ENCODE assay signal across 27 mouse cellular contexts in the genomic region with DNA sequence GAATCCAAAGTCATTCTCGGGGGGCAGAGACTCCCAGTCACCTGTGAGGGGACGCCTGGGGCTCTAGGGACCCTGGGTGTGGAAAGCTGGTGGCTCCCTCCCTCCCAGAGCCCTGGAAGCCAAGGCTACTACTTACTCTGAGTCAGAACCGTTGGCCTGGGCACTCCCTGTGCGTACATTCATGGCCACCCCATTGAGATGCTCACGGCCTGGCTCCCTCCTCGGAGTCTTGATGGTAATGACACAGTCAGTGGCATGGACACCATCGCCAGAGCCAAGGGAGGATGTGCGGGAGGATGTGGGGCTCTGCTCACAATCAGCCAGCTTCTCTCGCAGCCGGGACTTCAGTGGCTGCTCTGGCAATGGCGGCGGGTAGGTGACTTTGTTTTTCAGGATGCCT. TPM values are rescaled to one million over a fixed set of nuclear protein-coding genes. Genes with fewer than 3 reads are reported as not detected.
A peak's percentile ranks its signal among the peaks of the same experiment; 100 is the strongest.
DNase-seq lines count a peak whose midpoint lies in the region; ATAC-seq and TF ChIP-seq lines count a peak whose summit lies in the region.
"Had no signal": no experiment of that assay in that cellular context is flagged by ENCODE, and none has a peak within 500 bp of the region (broad histone marks: within the 10 kb centered on the region; RNA-seq: fewer than 3 reads in every experiment).

No protein-coding gene starts in this region.

- H3K4me3 ChIP-seq in forebrain, embryonic 13.5 days = no peak overlapping the region
- H3K4me3 ChIP-seq in forebrain, embryonic 16.5 days (replicated peaks; ENCODE audit: low read length) = no peak overlapping the region
- peak overlapping the region; percentile 59 for H3K4me3 ChIP-seq in E14TG2a.4 (replicated peaks; ENCODE audit: low read length)
- H3K4me3 ChIP-seq: embryonic facial prominence, embryonic 10.5 days; embryonic facial prominence, embryonic 13.5 days; erythroblast, embryonic 14.5 days; forebrain, embryonic 12.5 days; heart, adult 2 months; heart, embryonic 10.5 days; heart, embryonic 13.5 days; intestine, embryonic 15.5 days had no signal

- ATAC-seq in forebrain, embryonic 13.5 days = no peak
- ATAC-seq in forebrain, embryonic 16.5 days = no peak
- ATAC-seq: activated CD4-positive, CD25-positive, alpha-beta regulatory T cell, adult 4 months; hindbrain, embryonic 16.5 days; intestine, embryonic 15.5 days had no signal

- H3K9me3 ChIP-seq in forebrain, embryonic 13.5 days (replicated peaks) = no peaks in the 10 kb centered on the region
- H3K9me3 ChIP-seq in forebrain, embryonic 16.5 days (ENCODE audit: control insufficient read depth, low read length) = no peaks in the 10 kb centered on the region
- H3K9me3 ChIP-seq in E14TG2a.4 (ENCODE audit: low read length) = no peaks in the 10 kb centered on the region
- H3K9me3 ChIP-seq: embryonic facial prominence, embryonic 10.5 days; embryonic facial prominence, embryonic 13.5 days; forebrain, embryonic 12.5 days; heart, embryonic 10.5 days; heart, embryonic 13.5 days; intestine, embryonic 15.5 days had no signal

- TF ChIP-seq CTCF in E14TG2a.4 (conservative IDR thresholded peaks at IDR 0.05; ENCODE audit: low read length) = no peak

- peak; percentile 63 for DNase-seq in adrenal gland, adult 2 months
- DNase-seq in adrenal gland, postnatal 25 days = no peak
- no peak for DNase-seq in right cerebral cortex, postnatal 25 days
- DNase-seq: adrenal gland, adult 8-10 months; cerebellum, adult 11-12 months; cerebellum, adult 8-10 months; cerebellum, postnatal 36 days; embryo, embryonic 11 days; gastrocnemius, postnatal 10 days; gastrocnemius, postnatal 36 days; heart, adult 2 months; heart, postnatal 14 days; heart, postnatal 4 days; kidney, adult 18-20 months; kidney, adult 9 months had no signal

- peaks cover 92% of the 10 kb centered on the region for H3K36me3 ChIP-seq in forebrain, embryonic 13.5 days (ENCODE audit: poor library complexity, severe bottlenecking)
- H3K36me3 ChIP-seq in forebrain, embryonic 16.5 days (ENCODE audit: control insufficient read depth, insufficient read depth) = peaks cover 6% of the 10 kb centered on the region; the same call in 1 of the 2 replicates
- peaks cover 54% of the 10 kb centered on the region for H3K36me3 ChIP-seq in E14TG2a.4 (ENCODE audit: insufficient read depth, low read length)

- H3K4me2 ChIP-seq in forebrain, embryonic 13.5 days = no peak overlapping the region
- no peak overlapping the region for H3K4me2 ChIP-seq in forebrain, embryonic 16.5 days (ENCODE audit: low read length)
- H3K4me2 ChIP-seq: embryonic facial prominence, embryonic 13.5 days; forebrain, embryonic 12.5 days; heart, embryonic 13.5 days; intestine, embryonic 15.5 days had no signal

- no peaks in the 10 kb centered on the region for H3K27me3 ChIP-seq in forebrain, embryonic 13.5 days
- no peaks in the 10 kb centered on the region for H3K27me3 ChIP-seq in forebrain, embryonic 16.5 days (replicated peaks; ENCODE audit: control insufficient read depth, insufficient read depth, low read length)
- no peaks in the 10 kb centered on the region for H3K27me3 ChIP-seq in E14TG2a.4 (ENCODE audit: insufficient read depth, low read length)
- H3K27me3 ChIP-seq: embryonic facial prominence, embryonic 13.5 days; forebrain, embryonic 12.5 days; intestine, embryonic 15.5 days had no signal

- H3K27ac ChIP-seq in forebrain, embryonic 13.5 days = peak overlapping the region; percentile 17; the same call in 1 of the 2 replicates
- H3K27ac ChIP-seq in forebrain, embryonic 16.5 days (ENCODE audit: low read length) = no peak overlapping the region
- H3K27ac ChIP-seq: embryonic facial prominence, embryonic 10.5 days; embryonic facial prominence, embryonic 13.5 days; heart, adult 2 months; heart, embryonic 10.5 days; heart, embryonic 13.5 days; intestine, embryonic 15.5 days had no signal

- 0 out of 2 replicates have a peak, but pooled peaks cover 6% of the 10 kb centered on the region for H3K4me1 ChIP-seq in forebrain, embryonic 13.5 days
- no peaks in the 10 kb centered on the region; the same call in 1 of the 2 replicates for H3K4me1 ChIP-seq in forebrain, embryonic 16.5 days (replicated peaks; ENCODE audit: control insufficient read depth, insufficient read depth, low read length)
- peaks cover 48% of the 10 kb centered on the region for H3K4me1 ChIP-seq in E14TG2a.4 (replicated peaks; ENCODE audit: low read depth, low read length)
- H3K4me1 ChIP-seq: embryonic facial prominence, embryonic 13.5 days; forebrain, embryonic 12.5 days; heart, embryonic 13.5 days; intestine, embryonic 15.5 days had no signal

- WGBS in forebrain, embryonic 13.5 days = 86% methylated on average over 12 of the region's 12 CpGs
- WGBS in forebrain, embryonic 16.5 days = 78% methylated on average over 12 of the region's 12 CpGs

- H3K9ac ChIP-seq in forebrain, embryonic 13.5 days = no peak overlapping the region
- H3K9ac ChIP-seq in forebrain, embryonic 16.5 days (replicated peaks; ENCODE audit: low read depth, low read length) = no peak overlapping the region
- H3K9ac ChIP-seq: embryonic facial prominence, embryonic 13.5 days; forebrain, embryonic 12.5 days; heart, embryonic 13.5 days; intestine, embryonic 15.5 days had no signal

RNA-seq across cellular contexts. Expression of a gene that starts 21.7 kb away (rescaled TPM):
- 10 to 100 TPM; 19.8 to 27.6 TPM for total RNA-seq in adrenal gland, adult 2 months (2021)
- polyA plus RNA-seq in adrenal gland, adult 2 months (2012; rRNA removed) = 9.8 and 16.1 TPM in 2 replicates
- total RNA-seq in adrenal gland, postnatal 25 days (2021) = 31.0 and 34.2 TPM in 2 replicates
- 45.2 and 53.2 TPM in 2 replicates for polyA plus RNA-seq in forebrain, embryonic 13.5 days (2015; fragmentation: Nextera tagmentation; extraction: Ambion mirVana)
- 51.2 and 59.1 TPM in 2 replicates for polyA plus RNA-seq in forebrain, embryonic 16.5 days (2015; fragmentation: Nextera tagmentation; extraction: Ambion mirVana)

RNA-seq across cellular contexts. Expression of a gene that starts 41.3 kb away (rescaled TPM):
- 1 to 10 TPM in 1 of 2 experiments, under 1 TPM in 1; 0.66 to 1.1 TPM for total RNA-seq in adrenal gland, adult 2 months (2021)
- polyA plus RNA-seq in adrenal gland, adult 2 months (2012; rRNA removed) = 2.0 and 2.9 TPM in 2 replicates
- total RNA-seq in adrenal gland, postnatal 25 days (2021) = 2.3 and 3.8 TPM in 2 replicates
- polyA plus RNA-seq in forebrain, embryonic 13.5 days (2015; fragmentation: Nextera tagmentation; extraction: Ambion mirVana) = 31.0 and 31.4 TPM in 2 replicates
- polyA plus RNA-seq in forebrain, embryonic 16.5 days (2015; fragmentation: Nextera tagmentation; extraction: Ambion mirVana) = 12.7 and 15.4 TPM in 2 replicates
